Comparison of ENCODE assay signal across 8 mouse cellular contexts in genomic region chr11:102393238-102393634, GRCm38 (mm10). TPM values are rescaled to one million over a fixed set of nuclear protein-coding genes. Genes with fewer than 3 reads are reported as not detected.
DNase-seq lines count a peak whose midpoint lies in the region; ATAC-seq lines count a peak whose summit lies in the region.

TSS of gene Rundc3a (plus strand) at chr11:102393403.

- peak; percentile 93 for ATAC-seq in forebrain, embryonic 11.5 days (replicated peaks; ENCODE audit: low FRiP score)
- ATAC-seq in liver, embryonic 16.5 days (ENCODE audit: low read depth), result peak; percentile 59
- peak; percentile 91 for ATAC-seq in neural tube, embryonic 14.5 days (ENCODE audit: low read depth)

- peak within 1 kb of the TSS; percentile 84 for H3K4me2 ChIP-seq in forebrain, embryonic 11.5 days (ENCODE audit: low read depth, low read length, severe bottlenecking)
- peak within 1 kb of the TSS; percentile 67 for H3K4me2 ChIP-seq in liver, embryonic 16.5 days (ENCODE audit: low read depth, low read length)
- H3K4me2 ChIP-seq in neural tube, embryonic 14.5 days (ENCODE audit: low read depth, low read length), result peak within 1 kb of the TSS; percentile 74

- peak within 1 kb of the TSS; percentile 60 for H3K9ac ChIP-seq in forebrain, embryonic 11.5 days (ENCODE audit: low read length)
- peak within 1 kb of the TSS; percentile 4 for H3K9ac ChIP-seq in liver, embryonic 16.5 days (ENCODE audit: low read depth, low read length)
- H3K9ac ChIP-seq in neural tube, embryonic 14.5 days (replicated peaks; ENCODE audit: low read depth, low read length), result peak within 1 kb of the TSS; percentile 95

- DNase-seq in CD4-positive, CD25-positive, alpha-beta regulatory T cell, adult 2 months (ENCODE audit: low read depth, low spot score), result peak; percentile 88
- peak; percentile 98 for DNase-seq in brain, adult 2 months (ENCODE audit: low read depth, low spot score)
- peak; percentile 98 for DNase-seq in forebrain, embryonic 11.5 days (ENCODE audit: low spot score)
- peak; percentile 33 for DNase-seq in heart, postnatal 25 days (ENCODE audit: low spot score)
- DNase-seq in layer of hippocampus, adult 11-12 months (ENCODE audit: low spot score), result peak; percentile 94
- peak; percentile 95 for DNase-seq in testis, postnatal 10 days (ENCODE audit: low spot score)

- no peaks in the 10 kb centered on the region for H3K9me3 ChIP-seq in forebrain, embryonic 11.5 days (ENCODE audit: control insufficient read depth, low read length)
- H3K9me3 ChIP-seq in liver, embryonic 16.5 days (replicated peaks; ENCODE audit: control insufficient read depth, low read length), result no peaks in the 10 kb centered on the region
- no peaks in the 10 kb centered on the region for H3K9me3 ChIP-seq in neural tube, embryonic 14.5 days (ENCODE audit: control insufficient read depth, low read length)

- WGBS in forebrain, embryonic 11.5 days, result 0% methylated on average over 32 of the region's 34 CpGs
- WGBS in liver, embryonic 16.5 days (ENCODE audit: insufficient replicate concordance), result 2% methylated on average over 33 of the region's 34 CpGs
- under 1% methylated on average over 30 of the region's 34 CpGs for WGBS in neural tube, embryonic 14.5 days

- peak within 1 kb of the TSS; percentile 51 for H3K4me3 ChIP-seq in forebrain, embryonic 11.5 days (ENCODE audit: low read depth, low read length)
- H3K4me3 ChIP-seq in liver, embryonic 16.5 days (ENCODE audit: low read depth, low read length), result peak within 1 kb of the TSS; percentile 48
- peak within 1 kb of the TSS; percentile 66 for H3K4me3 ChIP-seq in neural tube, embryonic 14.5 days (ENCODE audit: low read depth, low read length)

- H3K27ac ChIP-seq in forebrain, embryonic 11.5 days (ENCODE audit: low read depth, low read length), result peak within 1 kb of the TSS; percentile 65
- H3K27ac ChIP-seq in liver, embryonic 16.5 days (ENCODE audit: low read length), result no peak within 1 kb of the TSS
- peak within 1 kb of the TSS; percentile 96 for H3K27ac ChIP-seq in neural tube, embryonic 14.5 days (ENCODE audit: low read depth, low read length)

- H3K4me1 ChIP-seq in forebrain, embryonic 11.5 days (replicated peaks; ENCODE audit: control insufficient read depth, insufficient read depth, low read length), result peaks cover 23% of the 10 kb centered on the region
- H3K4me1 ChIP-seq in liver, embryonic 16.5 days (ENCODE audit: control insufficient read depth, low read depth, low read length), result peaks cover 16% of the 10 kb centered on the region
- peaks cover 41% of the 10 kb centered on the region for H3K4me1 ChIP-seq in neural tube, embryonic 14.5 days (ENCODE audit: control insufficient read depth, insufficient read depth, low read length)

- H3K36me3 ChIP-seq in forebrain, embryonic 11.5 days (ENCODE audit: control insufficient read depth, insufficient read depth, low read length), result no peaks in the 10 kb centered on the region
- no peaks in the 10 kb centered on the region for H3K36me3 ChIP-seq in liver, embryonic 16.5 days (ENCODE audit: control insufficient read depth, insufficient read depth)
- peaks cover 2% of the 10 kb centered on the region; the same call in 1 of the 2 replicates for H3K36me3 ChIP-seq in neural tube, embryonic 14.5 days (ENCODE audit: control insufficient read depth, insufficient read depth, low read length)

- intact Hi-C loops in heart, postnatal 25 days (cut with DNase I), result no loop called here

- no peaks in the 10 kb centered on the region; the same call in 1 of the 2 replicates for H3K27me3 ChIP-seq in forebrain, embryonic 11.5 days (ENCODE audit: control insufficient read depth, insufficient read depth, low read length)
- peaks cover 68% of the 10 kb centered on the region for H3K27me3 ChIP-seq in liver, embryonic 16.5 days (ENCODE audit: control insufficient read depth, insufficient read depth, low read depth, low read length)
- H3K27me3 ChIP-seq in neural tube, embryonic 14.5 days (ENCODE audit: control insufficient read depth, insufficient read depth, low read length), result no peaks in the 10 kb centered on the region

RNA-seq across cellular contexts. Expression of gene Rundc3a, which starts in this region (rescaled TPM):
- 33.1 and 35.4 TPM in 2 replicates for polyA plus RNA-seq in forebrain, embryonic 11.5 days (2014; fragmentation: Nextera tagmentation; extraction: Ambion mirVana)
- not detected for total RNA-seq in heart, postnatal 25 days (2021)
- polyA plus RNA-seq in liver, embryonic 16.5 days (2015; fragmentation: Nextera tagmentation; extraction: Ambion mirVana), result 2.1 and 2.2 TPM in 2 replicates
- polyA plus RNA-seq in neural tube, embryonic 14.5 days (2014; fragmentation: Nextera tagmentation; extraction: Ambion mirVana), result 97.8 and 115 TPM in 2 replicates

Comparison
In these comparisons a context has a peak if more than half of its experiments do, and no peak if none do; other contexts are left out.
1. RNA of gene Rundc3a (polyA plus RNA-seq): 97.8 to 115 TPM in neural tube, embryonic 14.5 days and 33.1 to 35.4 TPM in forebrain, embryonic 11.5 days; 2.1 to 2.2 TPM in liver, embryonic 16.5 days; every median in the first group is over 10 times any median in the second.
2. Peak in DNase-seq in heart, postnatal 25 days; RNA of the gene not detected or under 1 TPM.
3. DNase-seq: peak in every context shown above with its lines; median percentile 98 in brain, adult 2 months; 98 in forebrain, embryonic 11.5 days; 95 in testis, postnatal 10 days; 94 in layer of hippocampus, adult 11-12 months; 88 in CD4-positive, CD25-positive, alpha-beta regulatory T cell, adult 2 months; 33 in heart, postnatal 25 days.
4. H3K9ac ChIP-seq: peak in every context shown above with its lines; median percentile 95 in neural tube, embryonic 14.5 days; 60 in forebrain, embryonic 11.5 days; 4 in liver, embryonic 16.5 days.
5. Peak in every context shown above with its lines, with median percentiles within 50 percentile points of each other: ATAC-seq, H3K4me2 ChIP-seq and H3K4me3 ChIP-seq.